Mouse (Mus musculus) liver, adult 2 months (tissue): ENCODE results near the gene Lpin3. TPM values are rescaled to one million over a fixed set of nuclear protein-coding genes. Genes with fewer than 3 reads are reported as not detected.

Experiments used
- DNase-seq: peaks from one replicate; pipeline ENCODE4 v3.0.0-alpha.2; 2011; ENCODE audit warnings: low read depth, low spot score; ENCODE audit errors: extremely low read depth
- H3K27ac ChIP-seq: fragments of 200-500 bp; replicated peaks from 2 replicates; pipeline ENCODE4 v1.5.1; 2012; ENCODE audit warnings: low read depth, mild to moderate bottlenecking, control low read depth, inconsistent platforms, low read length; ENCODE audit not compliant: insufficient read depth
- H3K27me3 ChIP-seq: fragments of 200-500 bp; 2 replicates; pipeline ENCODE4 v1.6.1; 2012; ENCODE audit warnings: mild to moderate bottlenecking, moderate library complexity, low read length, inconsistent platforms; ENCODE audit not compliant: control insufficient read depth, insufficient read depth
- H3K36me3 ChIP-seq: fragments of 200-500 bp; 2 replicates; pipeline ENCODE4 v1.6.1; 2012; ENCODE audit warnings: low read length, inconsistent platforms; ENCODE audit not compliant: control insufficient read depth, insufficient read depth
- H3K4me1 ChIP-seq: fragments of 200-500 bp; 2 replicates; pipeline ENCODE4 v1.6.1; 2011; ENCODE audit warnings: low read length; ENCODE audit not compliant: control insufficient read depth, insufficient read depth
- H3K4me3 ChIP-seq: fragments of 200-500 bp; 2 replicates; pipeline ENCODE4 v1.5.1; 2011; ENCODE audit warnings: low read depth, mild to moderate bottlenecking, control low read depth, low read length, moderate library complexity; ENCODE audit not compliant: insufficient read depth
- H3K79me2 ChIP-seq: fragments of 200-500 bp; 2 replicates; pipeline ENCODE4 v1.6.1; 2012; ENCODE audit warnings: inconsistent platforms, mild to moderate bottlenecking, low read length, moderate library complexity; ENCODE audit not compliant: control insufficient read depth, insufficient read depth
- H3K9ac ChIP-seq: fragments of 200-500 bp; 2 replicates; pipeline ENCODE4 v1.6.1; 2012; ENCODE audit warnings: low read depth, mild to moderate bottlenecking, control low read depth, inconsistent platforms, low read length
- CTCF ChIP-seq: fragments of 200-500 bp; IDR thresholded peaks from 2 replicates; pipeline ENCODE4 v1.5.1; 2011; ENCODE audit warnings: low read depth, low read length, control low read depth
- POLR2A ChIP-seq: fragments of 200-500 bp; IDR thresholded peaks from 2 replicates; pipeline ENCODE4 v1.6.1; 2011; ENCODE audit warnings: low read length, control low read depth; ENCODE audit not compliant: insufficient read depth; ENCODE audit errors: extremely low read depth
- WGBS: fragments of 180-500 bp; shearing (Covaris S2); methylation state at CpG from one replicate; pipeline ENCODE4 v1.1.7; 2018; 5-methylcytosine and 5-hydroxymethylcytosine counted together
- polyA plus RNA-seq: library from polyadenylated mRNA; depleted of rRNA; stranded (reverse); fragments of >200 nt; gene quantifications from 2 replicates; pipeline ENCODE4 v1.2.3, GENCODE M21; 2012
- total RNA-seq: library from RNA; depleted of rRNA; stranded (reverse); fragments of >200 nt; gene quantifications from 2 replicates; pipeline ENCODE4 v1.2.3, GENCODE M21; 2014

Gene Lpin3
- total and polyA plus RNA-seq, 2 experiments = 3.6 to 4.0 TPM

DNA sequence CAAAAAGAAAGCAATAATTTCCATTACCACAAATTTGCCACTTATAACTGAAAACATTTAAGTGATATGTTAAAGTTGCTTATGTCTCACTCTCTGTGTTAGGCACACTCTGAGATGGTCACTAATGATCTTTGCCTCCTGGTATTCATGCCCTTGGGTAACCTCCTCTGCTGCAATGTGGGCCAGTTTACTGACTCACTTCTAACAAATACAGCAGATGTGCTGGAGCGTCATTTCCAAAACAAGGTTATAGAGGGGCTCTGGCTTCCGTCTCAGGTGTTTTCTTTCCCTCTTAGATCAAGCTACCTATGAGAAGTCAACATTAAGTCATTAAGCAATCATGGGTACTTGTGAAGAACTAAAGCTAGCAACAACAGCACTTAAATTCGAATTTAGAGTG lies 30.1 kb upstream of the Lpin3 start:
- H3K4me1 ChIP-seq = peaks cover 39% of the 10 kb centered on the region
- H3K4me3 ChIP-seq = no peak overlapping the region
- H3K27ac ChIP-seq = peak overlapping the region; percentile 38
- H3K79me2 ChIP-seq = peaks cover 25% of the 10 kb centered on the region; the same call in 1 of the 2 replicates
- H3K36me3 ChIP-seq = peaks cover 3% of the 10 kb centered on the region; the same call in 1 of the 2 replicates
- WGBS = 26% methylated on average over 3 of the region's 3 CpGs
- no peaks in the 10 kb centered on the region for H3K27me3 ChIP-seq
- peak; percentile 86 for DNase-seq
- H3K9ac ChIP-seq = no peak overlapping the region
- TF ChIP-seq POLR2A (no peak), CTCF (no peak)

DNA sequence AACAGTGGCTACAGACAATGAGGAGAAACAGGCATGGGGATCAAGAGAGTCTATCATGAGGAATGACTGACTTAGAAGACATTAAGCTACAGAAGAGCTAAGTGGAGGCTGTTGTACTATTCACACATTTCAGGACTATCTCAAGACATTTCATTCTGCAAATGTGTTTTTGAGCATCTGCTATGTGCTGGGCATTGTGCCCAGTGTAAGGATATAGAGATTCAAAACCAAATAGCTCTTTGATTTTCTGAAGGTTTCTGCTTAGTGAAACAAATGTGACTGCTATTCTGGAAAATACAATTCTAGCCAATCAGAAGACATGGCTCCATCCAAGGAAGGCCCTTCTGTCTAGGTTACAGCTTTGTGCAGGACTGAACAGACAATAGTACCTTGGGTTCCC lies 25.8 kb upstream of the Lpin3 start:
- no peaks in the 10 kb centered on the region; the same call in 1 of the 2 replicates for H3K36me3 ChIP-seq
- H3K27ac ChIP-seq = no peak overlapping the region
- H3K9ac ChIP-seq = no peak overlapping the region
- H3K79me2 ChIP-seq = peaks cover 22% of the 10 kb centered on the region; the same call in 1 of the 2 replicates
- no peak for DNase-seq
- H3K4me3 ChIP-seq = no peak overlapping the region
- no peaks in the 10 kb centered on the region for H3K27me3 ChIP-seq
- TF ChIP-seq CTCF (no peak), POLR2A (no peak)
- H3K4me1 ChIP-seq = peaks cover 38% of the 10 kb centered on the region

DNA sequence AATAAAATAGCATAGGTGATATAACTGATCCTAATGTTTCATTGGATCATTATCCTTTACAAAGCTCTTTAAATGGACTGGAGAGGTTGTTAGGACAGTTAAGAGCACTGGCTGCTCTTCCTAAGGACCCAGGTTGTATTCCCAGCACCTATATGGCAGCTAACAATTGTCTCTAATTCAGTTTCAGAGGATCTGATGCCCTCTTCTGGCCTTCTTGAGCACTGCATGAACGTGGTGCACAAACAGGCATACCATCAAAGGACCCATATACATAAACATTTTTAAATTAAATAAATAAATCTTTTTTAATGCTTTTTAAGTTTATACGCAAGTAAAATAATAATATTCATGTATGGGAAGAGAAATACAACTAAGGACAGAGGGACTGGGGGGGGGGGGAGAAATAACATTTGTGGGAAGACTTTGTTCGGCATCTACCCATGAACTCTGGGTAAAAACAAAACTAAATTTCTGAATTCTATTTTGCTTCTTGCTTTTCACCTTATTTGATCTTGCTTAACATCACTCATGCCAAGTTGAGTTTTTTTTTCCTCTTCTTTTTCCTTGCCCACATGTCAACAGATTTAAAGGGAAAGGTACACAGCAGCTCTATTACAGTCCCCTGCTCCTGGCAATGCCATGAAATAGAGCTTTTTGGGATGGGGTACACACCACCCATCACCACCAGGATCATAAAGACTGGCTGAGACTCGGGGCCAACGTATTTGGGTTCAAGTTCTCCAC lies 23.9 kb upstream of the Lpin3 start:
- Histone ChIP-seq H3K36me3 (no peaks in the 10 kb centered on the region; the same call in none of the 2 replicates), H3K4me1 (peaks cover 38% of the 10 kb centered on the region), H3K27me3 (no peaks in the 10 kb centered on the region), H3K4me3 (no peak overlapping the region), H3K27ac (peak overlapping the region; percentile 78), H3K79me2 (peaks cover 29% of the 10 kb centered on the region; the same call in 1 of the 2 replicates), H3K9ac (peak overlapping the region; percentile 61; the same call in 1 of the 2 replicates)
- WGBS = 53% methylated on average over 5 of the region's 5 CpGs
- TF ChIP-seq POLR2A (no peak), CTCF (peak; percentile 13; the same call in 1 of the 2 replicates)
- DNase-seq = peak; percentile 77

DNA sequence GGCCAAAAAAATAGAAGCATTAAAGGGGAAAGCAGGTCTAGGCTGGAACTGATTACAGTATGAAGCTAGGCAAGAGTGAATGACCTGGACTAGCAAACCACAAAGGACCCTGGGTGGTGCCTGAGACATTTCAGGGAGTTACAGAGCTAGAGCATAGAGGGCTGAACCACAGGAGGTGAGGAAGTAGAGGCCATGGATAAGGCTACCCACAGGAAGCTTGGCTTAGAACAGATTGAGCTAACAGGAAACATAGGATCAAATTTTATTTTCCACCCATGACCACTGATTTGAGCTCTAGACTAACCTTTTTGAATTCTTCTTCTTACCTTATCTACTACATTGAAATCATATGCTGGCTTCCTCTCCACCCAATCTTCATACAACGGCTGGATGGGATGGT lies 20.1 kb upstream of the Lpin3 start:
- peak overlapping the region; percentile 67 for H3K27ac ChIP-seq
- H3K9ac ChIP-seq = no peak overlapping the region
- no peaks in the 10 kb centered on the region for H3K27me3 ChIP-seq
- H3K4me3 ChIP-seq = no peak overlapping the region
- 81% methylated on average over 1 of the region's 1 CpGs for WGBS
- peaks cover 45% of the 10 kb centered on the region; the same call in 1 of the 2 replicates for H3K79me2 ChIP-seq
- peaks cover 35% of the 10 kb centered on the region for H3K4me1 ChIP-seq
- peaks cover 5% of the 10 kb centered on the region for H3K36me3 ChIP-seq
- TF ChIP-seq CTCF (no peak), POLR2A (no peak)
- no peak for DNase-seq

DNA sequence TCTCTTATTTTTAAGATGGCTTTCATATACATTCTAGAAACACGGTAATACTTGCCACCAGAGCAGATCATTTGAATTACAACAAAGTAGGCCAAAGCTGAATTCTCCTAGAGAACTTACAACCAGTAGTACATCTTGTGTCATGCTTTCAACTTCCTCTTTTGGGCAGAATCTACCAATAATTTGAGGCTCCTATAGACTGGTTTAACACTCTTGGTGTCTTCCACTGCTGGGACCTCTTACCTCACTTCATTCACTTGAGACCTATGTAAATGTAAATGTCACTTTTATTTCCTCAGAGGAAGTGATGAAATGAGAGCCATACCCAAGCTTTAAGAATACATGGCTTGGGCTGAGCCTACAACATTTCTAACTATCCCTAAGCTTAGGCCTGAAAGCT lies 16.4 kb upstream of the Lpin3 start:
- no peak for TF ChIP-seq POLR2A
- TF ChIP-seq CTCF = no peak
- no peak for DNase-seq
- Histone ChIP-seq H3K36me3 (peaks cover 5% of the 10 kb centered on the region), H3K9ac (no peak overlapping the region), H3K4me3 (no peak overlapping the region), H3K27me3 (no peaks in the 10 kb centered on the region), H3K4me1 (peaks cover 43% of the 10 kb centered on the region), H3K27ac (no peak overlapping the region), H3K79me2 (peaks cover 59% of the 10 kb centered on the region)
- WGBS = 87% methylated on average over 1 of the region's 1 CpGs

DNA sequence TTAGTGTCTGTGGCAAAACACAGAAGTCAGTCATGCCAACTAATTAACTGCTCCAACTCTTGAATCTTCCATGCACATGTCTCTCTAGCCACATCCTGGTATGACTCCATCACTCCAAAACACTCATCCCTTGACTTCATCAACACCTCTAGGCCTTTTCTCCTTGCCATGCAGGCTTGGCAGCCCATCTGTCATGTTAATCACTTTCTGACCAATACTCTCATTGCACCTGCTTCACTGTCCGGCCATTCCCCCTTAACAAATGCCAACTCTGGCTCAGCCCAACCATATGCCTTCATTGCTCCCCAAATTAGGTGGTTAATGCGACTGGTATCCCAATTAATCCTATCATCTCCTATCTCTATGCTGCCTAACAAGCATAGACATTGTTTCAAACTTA lies 15.2 kb upstream of the Lpin3 start:
- Histone ChIP-seq H3K36me3 (peaks cover 5% of the 10 kb centered on the region), H3K79me2 (peaks cover 53% of the 10 kb centered on the region), H3K27me3 (no peaks in the 10 kb centered on the region), H3K27ac (no peak overlapping the region; the same call in 1 of the 2 replicates), H3K4me3 (no peak overlapping the region), H3K4me1 (peaks cover 37% of the 10 kb centered on the region), H3K9ac (no peak overlapping the region)
- TF ChIP-seq POLR2A (no peak), CTCF (no peak)
- DNase-seq = no peak
- 89% methylated on average over 2 of the region's 2 CpGs for WGBS
